Mouse (Mus musculus): ENCODE data around the gene Ubb. TPM values are rescaled to one million over a fixed set of nuclear protein-coding genes. Genes with fewer than 3 reads are reported as not detected.

The Ubb gene
- total RNA-seq, 2 experiments from 2014 or later: 1,237 to 1,515 TPM

DNA sequence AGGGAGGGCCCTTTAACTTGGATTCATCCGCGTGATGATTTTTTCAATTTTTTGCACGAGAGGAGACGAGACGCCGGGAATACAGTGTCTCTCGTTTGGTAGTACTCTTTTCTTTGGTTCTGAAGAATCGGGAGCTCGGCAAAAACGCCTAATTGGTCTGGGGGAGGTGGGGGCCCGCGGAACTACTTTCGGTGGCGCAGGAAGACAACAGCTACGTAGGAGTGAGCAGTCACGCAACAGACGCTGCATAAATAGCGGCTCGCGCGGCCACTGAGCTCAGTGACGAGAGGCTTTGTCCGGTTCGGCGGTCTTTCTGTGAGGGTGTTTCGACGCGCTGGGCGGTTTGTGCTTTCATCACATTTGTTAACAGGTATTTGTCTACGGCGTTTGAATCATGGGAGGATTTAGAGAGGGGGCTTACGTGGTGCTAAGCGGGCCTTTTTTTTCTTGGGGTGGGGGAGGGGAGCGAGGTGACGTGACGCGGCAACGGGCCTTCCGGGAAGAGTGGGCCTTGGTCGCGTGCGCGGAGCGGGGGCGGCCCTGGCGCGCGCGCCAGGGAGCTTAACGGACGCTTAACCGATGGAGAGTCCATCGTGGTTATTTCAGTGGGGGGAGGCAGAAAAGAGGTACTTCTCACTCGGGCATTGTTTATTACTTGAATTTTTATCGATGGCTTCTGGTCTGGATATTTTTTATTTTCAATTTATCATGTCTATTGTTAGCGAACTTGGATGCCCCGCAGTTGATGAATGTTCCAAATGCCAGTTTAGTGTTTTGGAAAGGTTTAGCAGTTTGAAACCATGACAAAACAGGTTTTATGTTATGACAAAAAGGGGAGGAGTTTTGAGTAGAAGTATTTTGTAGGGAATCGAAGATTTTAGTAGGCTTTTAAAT is 502 bp downstream of the Ubb start:
- peak; percentile 90 to 92 for DNase-seq

DNA sequence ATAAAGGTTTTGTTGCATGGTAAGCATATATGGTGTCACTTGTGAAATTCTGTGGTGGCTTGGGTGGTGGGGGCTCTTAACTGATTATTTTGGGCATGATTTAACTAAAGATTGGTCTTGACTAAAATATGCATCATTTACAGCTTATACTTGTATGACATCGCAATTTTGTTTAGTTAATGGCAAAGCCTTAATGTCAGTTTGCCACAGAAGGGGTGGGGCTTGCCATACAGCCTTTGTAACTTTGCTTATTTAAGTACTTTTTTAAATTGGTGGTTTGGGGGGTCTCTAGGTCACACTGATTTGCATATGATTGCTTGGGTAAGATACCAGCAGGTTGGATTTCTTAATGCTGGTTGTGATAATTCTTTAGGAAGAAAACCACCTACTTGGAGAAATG is 2.2 kb downstream of the Ubb start:
- no peak for DNase-seq

DNA sequence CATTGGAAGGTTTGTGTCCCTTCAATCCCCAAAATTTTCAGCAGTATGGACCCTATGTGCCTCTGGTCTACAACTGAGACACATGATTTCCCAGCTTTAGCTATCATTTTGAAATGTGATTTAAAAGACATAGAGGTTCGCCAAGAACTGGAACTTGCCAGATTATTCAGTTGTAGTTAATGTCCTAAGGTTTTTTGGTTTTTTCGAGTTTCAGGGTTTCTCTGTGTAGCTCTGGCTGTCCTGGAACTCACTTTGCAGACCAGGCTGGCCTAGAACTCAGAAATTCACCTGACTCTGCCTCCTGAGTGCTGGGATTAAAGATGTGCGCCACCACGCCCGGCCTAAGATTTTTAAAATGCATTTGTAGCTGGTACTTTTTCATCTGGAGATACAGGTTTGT is 2.7 kb downstream of the Ubb start:
- no peak for DNase-seq

DNA sequence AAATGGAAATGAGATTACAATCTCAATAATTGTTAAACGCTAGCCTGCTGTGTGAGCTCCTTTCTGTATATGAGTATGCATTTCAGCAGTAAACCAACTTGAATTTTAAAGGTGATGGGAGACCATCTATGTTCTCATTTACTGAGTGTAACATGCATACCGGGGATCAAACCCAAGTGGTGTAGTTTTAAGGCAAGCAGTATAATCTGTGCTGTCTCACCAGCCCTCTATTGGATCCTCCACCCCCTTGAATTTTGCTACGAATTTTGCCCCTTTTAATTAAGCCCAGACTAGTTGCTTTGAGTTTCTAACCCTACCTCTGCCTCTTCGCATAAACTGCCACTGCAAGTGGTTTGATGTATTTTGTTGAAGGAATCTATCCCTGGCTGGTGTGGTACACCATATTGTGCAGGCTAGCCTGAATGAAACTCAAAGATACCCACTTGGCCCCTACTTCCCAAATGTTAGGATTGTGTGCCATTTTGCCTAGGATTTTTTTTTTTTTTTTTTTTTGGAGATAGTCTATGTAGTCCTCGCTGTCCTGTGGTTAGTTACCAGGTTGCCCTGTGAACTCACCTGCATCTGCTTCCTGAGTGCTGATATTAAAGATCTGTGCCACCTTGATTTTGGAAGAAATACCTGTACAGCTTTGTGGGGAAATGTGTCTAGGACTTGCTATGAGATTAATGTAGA is 3.3 kb downstream of the Ubb start:
- DNase-seq: no peak

DNA sequence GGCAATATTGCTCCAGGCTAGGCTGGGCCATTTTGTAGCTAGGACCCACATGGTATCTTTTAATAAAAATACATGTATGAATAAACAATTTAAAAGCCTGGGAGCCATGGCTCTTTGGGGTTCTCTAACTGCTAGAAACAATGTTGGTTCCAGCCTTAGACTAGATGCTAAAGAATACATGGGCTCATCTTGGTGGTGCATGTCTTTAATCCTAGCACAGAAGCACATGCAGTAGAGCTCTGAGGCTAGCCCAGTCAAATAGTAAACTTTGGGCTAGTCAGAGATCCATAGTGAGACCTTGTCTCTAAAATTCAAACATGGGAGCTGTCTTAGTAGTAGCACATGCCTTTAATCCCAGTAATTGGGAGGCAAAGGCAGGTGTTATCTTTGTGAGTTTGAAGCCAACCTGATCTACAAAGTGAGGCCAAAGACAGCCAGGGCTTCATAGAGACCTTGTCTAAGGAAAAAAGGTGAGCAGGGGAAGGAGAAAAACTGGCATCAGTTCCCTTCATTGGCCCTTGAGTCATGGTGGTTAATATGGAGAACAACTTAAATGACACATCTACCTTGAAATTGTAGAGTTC is 4.1 kb downstream of the Ubb start:
- no peak for DNase-seq

DNA sequence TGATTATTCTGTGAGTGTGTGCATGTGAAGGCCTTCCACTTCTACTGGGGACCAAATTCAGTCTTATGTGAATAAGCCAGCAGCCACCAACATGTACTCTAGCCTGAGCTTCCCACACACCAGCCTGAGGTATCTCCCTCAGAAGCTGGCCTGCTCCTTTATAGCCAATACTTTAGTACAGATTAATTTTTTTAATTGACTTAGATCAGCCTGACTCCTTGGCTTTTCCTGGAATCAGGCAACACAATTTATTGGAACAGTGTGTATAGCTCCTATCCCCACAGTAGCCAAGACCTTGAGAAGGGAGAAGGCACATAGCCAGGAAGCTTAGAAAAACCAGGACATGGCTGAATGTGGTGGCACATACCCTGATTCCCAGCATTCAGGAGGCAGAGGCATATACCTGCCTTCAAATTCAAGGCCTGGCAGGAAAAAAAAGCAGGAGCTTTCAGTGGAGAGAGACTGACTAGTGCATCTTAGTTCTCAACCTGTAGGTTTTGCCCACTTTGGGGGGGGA is 5.0 kb downstream of the Ubb start:
- peak in 1 of 2 experiments; percentile 55 for DNase-seq

DNA sequence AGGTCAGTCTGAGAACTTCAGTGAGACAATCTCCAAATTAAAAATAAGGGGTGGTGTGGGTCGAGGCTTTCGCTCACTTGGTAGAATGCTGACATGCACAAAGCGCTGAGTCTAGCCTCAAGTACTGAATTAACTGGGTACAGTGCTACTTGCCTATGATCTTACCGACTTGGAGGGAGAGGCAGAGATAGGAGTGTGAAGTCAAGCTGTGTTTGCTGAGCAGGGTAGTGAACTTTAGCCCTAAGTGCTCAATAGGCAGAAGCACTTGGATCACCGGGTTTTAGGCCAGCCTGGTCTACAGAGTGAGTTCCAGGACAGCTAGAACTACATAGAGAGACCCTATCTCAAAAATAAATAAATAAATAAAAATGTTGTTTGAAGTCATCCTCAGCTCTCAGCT is 6.2 kb downstream of the Ubb start:
- no peak for DNase-seq

DNA sequence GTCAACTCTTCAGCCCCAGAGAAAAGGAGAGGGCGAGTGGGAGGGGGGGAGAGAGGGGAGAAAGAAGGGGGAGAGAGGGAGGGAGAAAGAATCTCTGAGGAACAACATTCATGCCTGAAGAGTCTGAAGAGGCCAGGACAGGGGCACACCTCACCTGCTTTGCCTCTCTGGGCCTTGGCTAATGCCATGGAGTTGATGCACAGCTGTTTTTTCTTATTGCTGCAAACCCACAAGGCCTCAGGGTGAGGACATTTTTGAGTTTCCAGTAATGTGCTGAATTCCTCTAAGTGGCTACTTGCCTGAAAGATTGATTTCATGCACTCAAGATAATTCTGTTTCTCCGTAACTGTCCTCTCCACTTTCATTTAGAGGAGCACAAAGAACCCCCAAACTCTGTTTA is 7.2 kb downstream of the Ubb start:
- DNase-seq: no peak

DNA sequence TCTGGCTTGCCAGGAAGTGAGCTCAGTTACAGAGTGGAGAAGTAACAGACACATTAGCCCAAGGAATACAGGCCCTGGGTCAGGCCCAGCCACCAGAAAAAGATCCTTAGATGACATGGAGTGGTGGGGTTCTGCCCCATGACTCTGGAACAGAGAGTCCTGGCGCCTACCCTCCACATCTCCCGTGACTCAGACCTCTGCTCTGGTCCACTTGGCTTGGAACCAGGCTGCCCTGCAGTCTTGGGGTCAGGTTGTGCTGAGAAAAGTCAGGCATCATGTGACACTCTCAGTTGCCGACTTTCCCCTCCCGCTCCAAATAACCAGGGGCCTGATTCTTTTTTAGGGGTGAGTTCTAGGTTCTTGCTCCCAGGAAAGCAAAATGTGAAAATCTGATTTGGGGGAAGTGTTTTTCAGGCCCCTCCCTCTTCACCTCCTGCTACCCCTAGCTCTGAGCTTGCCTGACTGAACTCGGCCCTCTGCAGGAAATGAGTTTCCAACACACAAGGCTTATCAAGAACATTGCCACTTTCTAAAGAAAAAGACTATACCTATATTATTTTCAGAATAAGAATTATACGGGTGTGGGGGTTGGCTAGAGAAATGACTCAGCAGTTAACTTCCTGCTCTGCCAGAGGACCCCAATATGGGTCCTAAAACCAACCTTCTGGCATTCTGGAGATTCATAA is 8.1 kb downstream of the Ubb start:
- DNase-seq: peak; percentile 68 to 85

DNA sequence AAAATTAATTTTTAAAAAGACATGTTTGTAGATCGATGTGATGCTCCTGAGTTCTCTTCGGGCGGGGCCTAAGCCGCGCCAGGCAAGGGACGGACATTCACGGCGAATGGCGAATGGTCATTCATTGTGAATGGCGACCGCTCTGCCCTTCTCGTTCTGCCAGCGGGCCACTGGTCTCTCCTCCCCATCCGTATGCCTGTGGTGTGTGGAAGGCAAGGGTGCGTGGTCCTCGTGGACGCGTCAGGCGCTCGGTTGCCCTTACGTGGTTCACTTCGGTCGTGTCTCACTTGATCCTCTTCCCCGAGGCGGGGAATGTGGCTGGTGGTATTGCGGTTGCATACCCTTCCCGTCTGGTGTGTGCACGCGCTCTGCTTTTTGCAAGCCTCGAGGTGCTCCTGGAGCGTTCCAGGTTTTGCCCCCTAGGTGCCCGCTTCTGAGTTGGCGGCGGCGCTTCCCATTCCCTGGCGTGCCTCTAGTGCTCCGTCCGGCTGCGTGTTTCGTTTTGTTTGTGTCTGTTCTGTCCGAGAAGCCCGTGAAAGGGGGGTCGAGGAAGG is 9.6 kb downstream of the Ubb start:
- DNase-seq: peak in 1 of 2 experiments; percentile 39

DNA sequence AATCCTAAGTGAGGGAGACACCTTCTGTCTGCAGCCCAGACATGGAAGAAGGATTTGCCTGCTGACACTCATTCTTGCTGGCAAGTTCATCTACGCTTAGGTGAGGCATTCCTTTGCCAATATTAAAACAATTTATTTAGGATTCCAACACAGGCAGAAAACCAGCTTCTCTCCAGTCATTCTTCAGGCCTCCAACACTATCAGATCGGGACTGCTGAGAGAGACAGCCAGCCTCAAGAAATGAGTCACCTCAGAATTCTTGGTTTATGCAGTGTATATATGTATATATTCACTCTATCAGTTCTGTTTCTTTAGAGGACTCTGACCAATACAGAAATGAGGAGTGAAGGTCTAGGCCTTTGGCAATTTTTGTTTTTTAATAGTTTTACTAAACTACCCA is 12.6 kb downstream of the Ubb start:
- no peak for DNase-seq

DNA sequence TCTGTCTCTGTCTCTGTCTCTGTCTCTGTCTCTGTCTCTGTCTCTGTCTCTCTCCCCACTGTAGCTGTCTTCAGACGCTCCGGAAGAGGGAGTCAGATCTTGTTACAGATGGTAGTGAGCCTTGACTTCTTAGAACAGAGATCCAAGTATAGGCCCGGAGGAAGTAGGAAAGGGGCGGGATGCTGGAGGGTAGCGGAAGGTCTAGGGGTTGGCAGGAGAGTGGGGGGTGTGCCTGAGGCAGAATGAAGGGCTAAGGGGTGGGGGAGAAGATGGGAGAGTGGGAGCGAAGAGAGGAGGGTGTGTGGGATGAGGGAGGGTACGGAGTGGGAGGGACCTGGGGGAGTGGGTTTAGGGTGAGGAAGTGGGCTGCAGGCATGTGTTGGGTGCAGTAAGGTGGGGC is 14.8 kb downstream of the Ubb start:
- DNase-seq: no peak

DNA sequence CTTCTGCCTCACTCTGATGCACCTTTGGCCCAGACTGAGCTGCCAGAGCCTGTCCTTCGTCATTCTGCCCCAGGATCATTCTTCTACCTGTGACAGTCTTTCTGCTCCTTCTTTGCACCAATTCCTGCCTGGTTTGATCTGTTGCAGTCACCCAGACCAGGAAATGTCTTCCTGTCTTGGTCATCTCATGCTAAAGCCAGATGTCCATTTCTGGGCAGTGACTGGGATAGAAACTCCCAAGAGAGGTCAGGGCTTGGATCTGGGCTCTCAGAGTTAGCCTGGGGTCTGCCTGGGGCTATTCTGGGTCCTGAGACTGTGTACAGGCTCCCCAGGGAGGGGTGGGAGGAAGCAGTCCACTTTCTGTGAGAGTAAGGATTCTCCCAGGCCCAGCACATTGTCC is 15.2 kb downstream of the Ubb start:
- no peak for DNase-seq

DNA sequence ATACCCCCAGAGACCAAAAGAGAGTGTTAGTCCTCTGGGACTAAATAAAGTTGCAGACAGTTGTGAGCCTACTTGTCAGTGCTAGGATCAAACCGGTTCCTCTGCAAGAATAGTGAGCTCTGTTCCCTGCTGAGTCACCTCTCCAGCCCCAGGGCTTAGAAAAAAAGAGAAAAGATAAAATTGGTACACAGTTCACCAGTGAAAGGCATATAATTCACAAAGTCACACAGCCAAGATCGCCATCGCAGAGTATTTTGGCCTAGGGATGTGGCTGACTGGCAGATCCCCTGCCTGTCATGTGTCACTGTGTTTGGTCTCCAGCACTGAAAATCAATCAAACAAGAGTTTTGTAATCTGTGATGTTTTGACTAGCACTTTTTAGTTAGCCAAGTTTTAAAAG is 17.3 kb downstream of the Ubb start:
- DNase-seq: no peak

DNA sequence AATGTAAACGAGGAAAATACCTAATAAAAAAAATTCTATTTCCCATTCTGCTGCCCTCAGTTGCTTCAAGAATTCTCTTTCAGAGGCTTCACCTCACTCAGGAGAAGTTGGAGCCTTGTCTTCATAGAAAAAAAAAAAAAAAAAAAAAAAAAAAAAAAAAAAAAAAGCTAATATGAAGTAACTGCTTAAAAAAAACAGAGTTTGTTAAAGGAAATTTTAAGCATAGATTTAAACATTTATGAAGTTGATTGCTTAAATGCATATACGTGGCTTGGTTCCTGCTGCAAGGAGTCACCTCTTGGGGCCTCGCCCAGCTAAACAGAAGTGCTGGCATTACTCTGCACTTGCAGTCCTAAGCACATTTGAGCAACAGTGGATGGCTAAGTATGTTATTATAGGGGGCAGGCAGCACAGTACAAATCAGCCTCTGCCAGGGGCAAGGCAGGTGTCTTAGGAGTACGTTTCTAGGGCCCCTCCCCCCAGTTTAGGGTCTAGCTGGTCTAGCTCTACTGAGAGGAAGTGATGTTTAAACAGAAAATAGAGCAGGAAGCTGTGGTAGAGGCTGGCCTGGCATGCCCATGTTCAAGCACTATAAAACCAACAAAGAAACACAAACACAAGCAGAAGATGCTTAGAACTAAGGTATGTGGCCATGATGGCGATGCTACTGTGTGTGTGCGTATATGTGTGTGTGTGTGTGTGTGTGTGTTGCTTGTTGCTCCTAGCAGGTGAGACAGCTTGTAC is 23.2 kb downstream of the Ubb start, which contains the start of gene Trpv2:
Gene Trpv2, plus strand, starts transcription at position 528 of the 744 bp plus-strand sequence.
- no peak for DNase-seq

DNA sequence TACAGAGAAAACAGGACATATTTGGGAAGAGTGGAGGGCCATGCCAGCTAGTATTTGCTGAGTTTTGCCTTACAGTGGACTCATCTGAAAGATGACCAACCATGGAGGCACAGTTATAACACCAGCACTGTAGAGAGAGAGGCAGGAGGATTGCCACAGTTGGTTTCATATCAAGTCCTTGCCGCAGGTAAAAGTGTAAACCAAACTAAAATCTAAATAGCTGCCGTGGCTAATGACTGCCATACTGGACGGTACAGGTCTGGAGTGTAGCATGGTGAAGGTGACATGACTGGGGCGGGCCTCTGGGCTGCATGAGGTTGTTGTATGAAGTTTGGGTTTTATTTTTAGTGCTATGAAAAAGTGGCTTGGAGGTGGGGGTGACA is 23.7 kb downstream of the Ubb start:
- no peak for DNase-seq

DNA sequence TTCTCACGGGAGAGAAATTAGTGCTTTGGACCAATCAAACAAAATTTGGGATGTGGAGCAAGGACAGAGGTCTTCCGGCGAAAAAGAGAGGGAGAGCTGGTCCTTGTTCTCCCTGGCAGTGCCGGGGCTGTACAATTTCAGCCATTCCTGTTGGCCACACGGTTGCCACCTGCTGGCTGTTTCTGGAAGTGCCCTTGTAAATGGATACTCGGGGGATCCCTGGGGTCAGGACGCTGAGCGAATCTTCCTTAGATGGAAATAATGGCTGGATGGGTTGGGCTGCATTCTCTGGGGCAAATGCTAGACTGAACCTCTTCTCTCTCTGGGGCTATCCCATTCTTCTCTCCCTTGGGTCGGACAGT is 24.3 kb downstream of the Ubb start:
- peak; percentile 84 to 88 for DNase-seq

DNA sequence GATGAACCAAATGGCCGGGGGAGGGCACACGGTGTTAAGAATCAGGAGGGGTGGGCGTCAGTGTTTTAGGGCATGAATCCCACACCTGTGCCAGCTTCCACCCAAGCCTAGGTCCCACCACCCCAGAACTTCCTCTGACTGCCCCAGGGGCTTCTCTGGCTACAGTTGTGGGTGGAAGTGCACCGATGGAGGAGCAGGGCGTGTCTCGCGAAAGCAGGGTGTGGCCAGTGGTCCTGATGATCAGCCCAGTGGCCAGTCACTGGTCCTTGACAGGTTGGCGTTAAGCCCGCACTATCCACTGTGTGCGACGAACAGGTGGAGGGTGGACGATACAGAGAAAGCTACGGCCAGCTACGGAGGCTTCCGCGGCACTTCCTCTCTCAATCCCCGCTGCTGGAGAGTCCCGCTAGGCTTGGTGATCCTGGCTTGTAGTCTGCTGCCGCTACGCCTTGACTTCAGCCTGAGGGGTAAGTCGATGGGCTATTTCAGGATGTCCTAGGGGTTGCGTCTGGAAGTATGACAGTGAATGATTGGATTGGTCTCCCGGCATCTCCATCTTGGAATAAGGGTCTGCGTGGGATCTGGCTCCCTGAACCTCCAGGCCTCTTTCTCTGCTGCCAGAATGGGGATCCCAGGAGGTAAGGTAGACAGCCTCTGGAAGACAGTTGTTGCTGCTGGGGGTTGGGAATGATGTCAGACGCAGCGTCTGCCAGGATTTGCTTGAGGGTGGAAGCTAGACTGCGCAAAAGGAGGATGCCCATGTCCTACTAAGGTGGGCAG is 24.9 kb downstream of the Ubb start:
- DNase-seq: peak; percentile 49 to 52

DNA sequence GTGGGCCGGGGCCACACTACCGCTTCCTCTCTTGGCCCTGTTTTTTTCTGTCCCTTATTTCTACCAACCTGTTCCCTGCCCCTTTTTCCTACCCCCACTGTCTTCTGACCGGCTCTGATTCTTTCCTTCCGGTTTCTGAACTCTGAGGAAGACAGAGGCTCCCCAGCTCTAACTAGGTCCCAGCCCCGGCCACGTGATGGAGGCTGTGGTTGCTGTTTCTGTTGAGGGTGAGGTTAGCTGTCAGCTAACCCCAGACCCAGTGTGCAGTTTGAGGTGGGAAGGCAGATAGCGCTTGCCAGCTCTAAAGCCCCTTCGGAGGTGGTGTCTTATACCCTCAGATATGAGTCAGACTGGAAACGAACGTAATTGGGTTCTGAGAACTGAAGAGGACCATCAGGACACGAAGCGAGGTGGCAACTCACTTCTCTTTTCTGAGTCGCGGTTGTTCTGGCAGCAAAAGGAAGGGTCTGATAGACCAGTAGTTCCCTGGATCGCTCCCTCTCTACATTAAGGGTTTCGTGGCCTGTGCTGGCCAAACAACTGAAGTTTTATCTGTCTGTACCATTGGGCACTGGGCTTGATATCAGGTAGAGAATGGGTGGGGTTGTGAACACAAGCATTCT is 25.7 kb downstream of the Ubb start:
- peak in 1 of 2 experiments; percentile 32 for DNase-seq

DNA sequence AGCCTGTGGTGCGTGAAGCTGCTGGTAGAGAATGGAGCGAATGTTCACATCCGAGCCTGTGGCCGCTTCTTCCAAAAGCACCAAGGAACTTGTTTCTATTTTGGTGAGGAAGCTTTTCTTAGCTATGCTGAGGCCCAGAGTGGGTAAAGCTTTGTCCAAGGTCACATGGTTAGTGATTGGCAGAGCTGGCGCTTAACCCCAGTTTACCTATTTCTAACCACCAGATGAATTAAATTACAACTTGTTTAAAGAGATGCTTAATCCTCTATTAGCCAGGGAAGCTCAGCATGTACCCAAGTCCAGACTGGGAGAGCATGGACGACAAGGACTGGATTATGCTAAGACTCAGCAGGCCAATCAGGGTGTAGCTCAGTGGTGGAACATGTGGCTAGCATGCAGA is 32.1 kb downstream of the Ubb start:
- DNase-seq: no peak
